Mouse (Mus musculus) leukemia stem cell, adult 10-12 weeks (primary cell): ENCODE data around the gene Pif1. TPM values are rescaled to one million over a fixed set of nuclear protein-coding genes. Genes with fewer than 3 reads are reported as not detected.

Experiments
- polyA plus RNA-seq: library from polyadenylated mRNA; stranded (reverse); fragments of >175 nt; gene quantifications from 2 replicates; pipeline ENCODE4 v1.2.3, GENCODE M21; 2012; ENCODE audit warnings: low replicate concordance

The Pif1 gene
- polyA plus RNA-seq, result 22.7 and 39.3 TPM in 2 replicates

DNA sequence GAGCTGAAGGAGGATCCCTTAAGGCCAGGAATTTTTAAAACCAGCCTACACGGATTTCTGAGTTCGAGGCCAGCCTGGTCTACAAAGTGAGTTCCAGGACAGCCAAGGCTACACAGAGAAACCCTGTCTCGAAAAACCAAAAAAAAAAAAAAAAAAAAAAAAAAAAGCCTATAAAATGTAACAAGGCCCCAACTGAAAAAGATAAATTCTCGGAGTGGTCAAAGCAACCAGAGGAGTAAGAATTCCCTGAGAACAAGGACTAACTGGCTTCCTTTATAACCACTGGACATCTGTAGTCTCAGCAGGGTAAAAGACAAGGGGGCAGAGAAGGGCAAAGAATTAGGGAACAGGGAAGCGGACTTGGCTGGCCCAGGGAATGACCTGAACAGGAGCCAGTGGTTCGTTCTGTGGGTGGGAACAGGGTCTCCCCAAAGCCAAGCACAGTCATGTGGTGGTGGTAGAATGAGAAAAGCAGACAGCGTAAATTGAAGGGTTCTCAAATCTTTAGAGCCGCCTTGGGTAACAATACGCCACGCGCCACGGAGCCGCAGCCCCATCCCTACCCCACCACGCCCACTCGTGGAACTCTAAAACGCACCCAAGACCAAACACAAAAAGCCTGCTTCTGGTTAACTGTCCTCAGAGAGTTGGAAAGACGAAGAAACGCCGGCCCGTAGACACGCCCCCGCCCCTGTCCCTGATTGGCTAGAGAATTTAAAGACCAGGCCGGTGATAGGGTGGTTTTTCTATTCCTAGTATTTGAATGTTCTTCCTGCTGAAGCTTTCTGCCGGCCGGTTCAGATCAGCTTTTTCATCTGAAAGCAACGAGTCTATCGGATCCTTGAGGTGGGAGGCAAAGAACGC, at the start of gene Pif1:
Pif1 (plus strand) TSS at position 755 of the 864 bp plus-strand sequence.

DNA sequence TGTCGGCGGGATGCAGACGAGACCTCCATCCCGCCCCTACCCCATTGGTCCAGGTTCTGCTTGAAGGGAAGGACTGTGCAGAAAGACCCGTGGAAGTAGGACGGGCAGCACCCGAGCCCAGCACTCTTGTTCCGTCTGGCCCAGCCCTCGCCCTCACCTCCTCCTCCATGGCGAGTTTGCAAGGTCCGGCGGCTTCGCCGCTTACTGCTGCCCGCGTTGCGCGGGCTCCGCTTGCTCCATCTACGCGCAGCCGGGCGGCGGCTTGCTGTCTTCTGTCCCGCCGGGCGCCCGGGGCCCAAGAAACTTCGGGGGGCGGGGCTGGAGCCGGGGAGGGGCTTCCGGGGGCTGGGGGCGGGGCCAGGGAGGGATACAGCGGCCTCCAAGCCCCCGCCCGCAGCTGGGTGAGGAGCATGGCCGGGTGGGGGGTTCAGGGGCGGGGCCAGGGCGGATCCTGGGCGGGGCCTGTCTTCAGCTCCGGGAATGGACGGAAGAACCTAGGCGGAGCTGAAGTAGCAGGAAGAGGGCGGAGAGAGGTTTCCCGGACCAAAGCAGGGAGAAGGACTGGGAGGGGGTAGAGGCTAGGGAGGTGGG, 7.1 kb upstream of the Pif1 start, which contains the start of gene Plekho2:
Plekho2 (minus strand) TSS at position 260 of the 591 bp plus-strand sequence.

DNA sequence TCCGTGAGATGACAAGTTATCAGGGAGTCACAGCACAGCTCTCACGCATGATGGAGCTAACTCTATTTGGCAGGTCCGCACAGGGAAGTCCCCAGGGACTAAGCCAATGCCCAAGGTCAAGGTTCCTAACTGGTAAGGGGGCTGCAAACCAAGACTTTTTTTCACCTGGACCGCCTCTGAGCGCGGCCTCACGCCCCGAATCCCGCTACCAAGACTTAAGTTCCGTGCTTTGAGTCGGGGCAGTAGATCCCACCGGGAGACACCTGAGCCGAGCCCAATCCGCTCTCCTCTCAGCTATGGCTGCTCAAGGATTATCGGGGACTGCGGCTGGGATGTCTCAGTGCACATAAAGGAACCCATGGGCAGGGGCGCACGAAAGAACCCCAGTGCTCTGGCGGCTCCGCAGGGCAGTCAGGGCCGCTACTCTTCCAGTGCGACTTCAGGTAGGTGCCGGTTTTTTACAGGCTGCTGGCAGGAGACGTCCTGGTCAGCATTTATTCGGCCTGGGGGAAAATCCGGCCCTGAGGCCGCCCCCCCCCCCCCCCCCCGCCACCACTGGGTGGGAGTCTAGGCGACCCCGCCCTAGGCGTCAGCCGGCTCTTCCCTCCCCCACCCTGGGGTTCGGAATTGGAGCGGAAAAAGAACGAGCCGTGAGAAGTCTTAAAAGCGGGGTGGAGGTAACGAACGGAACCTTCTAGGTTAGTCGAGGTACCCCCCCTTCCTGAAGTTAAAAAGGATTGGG, 42.2 kb downstream of the Pif1 start, which contains the start of gene Rbpms2:
Rbpms2 (plus strand) TSS at position 624 of the 742 bp plus-strand sequence.

Other genes with a start within 250 kb of the Pif1 start
- gene Pdcd7, start 241.1 kb upstream of the Pif1 start, polyA plus RNA-seq, result 35.7 and 51.3 TPM in 2 replicates
- 0.67 and 1.0 TPM in 2 replicates for gene Ubap1l, start 226.1 kb upstream of the Pif1 start, polyA plus RNA-seq
- gene Kbtbd13, start 195.5 kb upstream of the Pif1 start, polyA plus RNA-seq, result not detected in 2 replicates
- gene Rasl12, start 188.7 kb upstream of the Pif1 start, polyA plus RNA-seq, result 0.09 and 0.17 TPM in 2 replicates
- not detected in 2 replicates for gene Slc51b, start 164.2 kb upstream of the Pif1 start, polyA plus RNA-seq
- 8.4 and 8.5 TPM in 2 replicates for gene Mtfmt, start 151.4 kb upstream of the Pif1 start, polyA plus RNA-seq
- gene Spg21, start 126.2 kb upstream of the Pif1 start, polyA plus RNA-seq, result 20.5 and 26.1 TPM in 2 replicates
- gene Ankdd1a, start 67.0 kb upstream of the Pif1 start, polyA plus RNA-seq, result not detected in 2 replicates
- gene Plekho2, start 7.1 kb upstream of the Pif1 start, polyA plus RNA-seq, result 18.1 and 154 TPM in 2 replicates
- gene Rbpms2, start 42.5 kb downstream of the Pif1 start, polyA plus RNA-seq, result 1.4 and 1.5 TPM in 2 replicates
- gene Oaz2, start 80.8 kb downstream of the Pif1 start, polyA plus RNA-seq, result 79.3 and 108 TPM in 2 replicates
- gene Zfp609, start 240.4 kb downstream of the Pif1 start, polyA plus RNA-seq, result 9.9 and 66.3 TPM in 2 replicates